ENCODE assay signal across 10 mouse cellular contexts in genomic region chr12:109393326-109393725, GRCm38 (mm10). TPM values are rescaled to one million over a fixed set of nuclear protein-coding genes. Genes with fewer than 3 reads are reported as not detected.
DNase-seq lines count a peak whose midpoint lies in the region; ATAC-seq and TF ChIP-seq lines count a peak whose summit lies in the region.
"Had no signal": no experiment of that assay in that cellular context is flagged by ENCODE, and none has a peak within 500 bp of the region (broad histone marks: within the 10 kb centered on the region; RNA-seq: fewer than 3 reads in every experiment).

No protein-coding gene starts in this region.

- intact Hi-C loops in left cerebral cortex, adult 2 months (cut with DNase I): loop anchor here (1.0 to 10.0 kb wide), 3 partner anchors 326 to 489 kb away; partner anchors contain the start of gene Begain

- no peak for ATAC-seq in intestine, embryonic 16.5 days
- ATAC-seq in neural tube, embryonic 12.5 days (ENCODE audit: low FRiP score, low read depth): no peak

- no peak for DNase-seq in left cerebral cortex, adult 2 months (ENCODE audit: extremely low spot score in 1 of 2, low spot score in 2 of 2)
- DNase-seq in left cerebral cortex, adult 11 months (ENCODE audit: low spot score): no peak
- DNase-seq in forebrain, embryonic 10.5 days (ENCODE audit: extremely low spot score, low spot score): no peak
- no peak for DNase-seq in thymus, postnatal 10 days (ENCODE audit: low spot score in 2 of 2)
- DNase-seq in retina, embryonic 14.5 days (ENCODE audit: low spot score): no peak
- DNase-seq in T-cell, adult 2 months (ENCODE audit: low spot score): no peak

- 46% methylated on average over 8 of the region's 8 CpGs for WGBS in forebrain, embryonic 10.5 days
- WGBS in intestine, embryonic 16.5 days: 46% methylated on average over 8 of the region's 8 CpGs
- 44% methylated on average over 8 of the region's 8 CpGs for WGBS in neural tube, embryonic 12.5 days

- H3K4me2 ChIP-seq in intestine, embryonic 16.5 days (ENCODE audit: low read depth, low read length): no peak overlapping the region
- H3K4me2 ChIP-seq in neural tube, embryonic 12.5 days (replicated peaks): peak overlapping the region; percentile 41
- H3K4me2 ChIP-seq: liver, embryonic 12.5 days had no signal

- no peaks in the 10 kb centered on the region for H3K36me3 ChIP-seq in forebrain, embryonic 10.5 days (replicated peaks)
- no peaks in the 10 kb centered on the region for H3K36me3 ChIP-seq in intestine, embryonic 16.5 days (ENCODE audit: control insufficient read depth, insufficient read depth, low read length)
- no peaks in the 10 kb centered on the region for H3K36me3 ChIP-seq in neural tube, embryonic 12.5 days
- H3K36me3 ChIP-seq: liver, embryonic 12.5 days had no signal

- H3K27ac ChIP-seq in left cerebral cortex, adult 2 months: peak overlapping the region; percentile 40; the same call in 1 of the 2 replicates
- H3K27ac ChIP-seq in forebrain, embryonic 10.5 days: peak overlapping the region; percentile 79; the same call in 1 of the 2 replicates
- no peak overlapping the region for H3K27ac ChIP-seq in intestine, embryonic 16.5 days (ENCODE audit: low read length)
- H3K27ac ChIP-seq in neural tube, embryonic 12.5 days: no peak overlapping the region
- H3K27ac ChIP-seq: liver, embryonic 12.5 days had no signal

- H3K27me3 ChIP-seq in forebrain, embryonic 10.5 days (ENCODE audit: poor library complexity, severe bottlenecking): peaks cover 70% of the 10 kb centered on the region
- H3K27me3 ChIP-seq in intestine, embryonic 16.5 days (replicated peaks; ENCODE audit: control insufficient read depth, insufficient read depth, low read length): 0 out of 2 replicates have a peak, but pooled peaks cover 2% of the 10 kb centered on the region
- no peaks in the 10 kb centered on the region; the same call in 1 of the 2 replicates for H3K27me3 ChIP-seq in neural tube, embryonic 12.5 days (replicated peaks)

- no peaks in the 10 kb centered on the region for H3K9me3 ChIP-seq in forebrain, embryonic 10.5 days
- H3K9me3 ChIP-seq in intestine, embryonic 16.5 days (ENCODE audit: control insufficient read depth, low read length): no peaks in the 10 kb centered on the region
- no peaks in the 10 kb centered on the region for H3K9me3 ChIP-seq in neural tube, embryonic 12.5 days
- H3K9me3 ChIP-seq: liver, embryonic 12.5 days; megakaryocyte, embryonic 14.5 days had no signal

- no peak for TF ChIP-seq CTCF in left cerebral cortex, adult 2 months (IDR thresholded peaks at IDR 0.05)

- no peak overlapping the region for H3K4me3 ChIP-seq in left cerebral cortex, adult 2 months
- peak overlapping the region; percentile 30; the same call in 1 of the 2 replicates for H3K4me3 ChIP-seq in forebrain, embryonic 10.5 days
- H3K4me3 ChIP-seq in intestine, embryonic 16.5 days (ENCODE audit: low read length): no peak overlapping the region
- H3K4me3 ChIP-seq in neural tube, embryonic 12.5 days: no peak overlapping the region
- H3K4me3 ChIP-seq: liver, embryonic 12.5 days had no signal

- 0 out of 2 replicates have a peak overlapping the region, but pooled peaks have one; percentile 7 for H3K9ac ChIP-seq in intestine, embryonic 16.5 days (ENCODE audit: low read depth, low read length)
- H3K9ac ChIP-seq in neural tube, embryonic 12.5 days: no peak overlapping the region
- H3K9ac ChIP-seq: liver, embryonic 12.5 days had no signal

- H3K4me1 ChIP-seq in forebrain, embryonic 10.5 days: peaks cover 50% of the 10 kb centered on the region
- H3K4me1 ChIP-seq in intestine, embryonic 16.5 days (ENCODE audit: control insufficient read depth, insufficient read depth, low read length): peaks cover 21% of the 10 kb centered on the region
- peaks cover 22% of the 10 kb centered on the region for H3K4me1 ChIP-seq in neural tube, embryonic 12.5 days

RNA-seq across cellular contexts. Expression of gene Dlk1, which starts 59.3 kb away (rescaled TPM):
- total RNA-seq in left cerebral cortex, adult 2 months (2021): 1 to 10 TPM; 4.7 to 8.5 TPM
- 200 and 274 TPM in 2 replicates for polyA plus RNA-seq in forebrain, embryonic 10.5 days (2016; fragmentation: Nextera tagmentation; extraction: Ambion mirVana)
- 325 and 385 TPM in 2 replicates for polyA plus RNA-seq in intestine, embryonic 16.5 days (2015; fragmentation: Nextera tagmentation; extraction: Ambion mirVana)
- 100 and 107 TPM in 2 replicates for polyA plus RNA-seq in neural tube, embryonic 12.5 days (2016; fragmentation: Nextera tagmentation; extraction: Ambion mirVana)

Comparison
In these comparisons a context has a peak if more than half of its experiments do, and no peak if none do; other contexts are left out.
1. H3K27ac ChIP-seq: peak in left cerebral cortex, adult 2 months (single experiment) and forebrain, embryonic 10.5 days (single experiment); none in intestine, embryonic 16.5 days (single experiment) and neural tube, embryonic 12.5 days (single experiment).